Mouse (Mus musculus): ENCODE measurements around the gene B3gnt8.
"Not testable (repeated sequence)": the region's sequence is repeated elsewhere in the genome, so short reads cannot be mapped to it uniquely, and the experiment has no call there.

Gene B3gnt8

GRCm38 (mm10) chr7:25626509-25627430, at the start of gene B3gnt8:
B3gnt8 (plus strand) TSS chr7:25626654.
- peak; percentile 50 for DNase-seq (ENCODE audit: low spot score)

- DNase-seq (ENCODE audit: low spot score): not testable (repeated sequence)
Measured at GRCm38 (mm10) chr7:25576793-25577437, 49.5 kb upstream of the B3gnt8 start.

- no peak for DNase-seq (ENCODE audit: low spot score)
Measured at GRCm38 (mm10) chr7:25579441-25579840, 47.0 kb upstream of the B3gnt8 start.

- no peak for DNase-seq (ENCODE audit: low spot score)
Measured at GRCm38 (mm10) chr7:25582301-25582810, 44.1 kb upstream of the B3gnt8 start.

- DNase-seq (ENCODE audit: low spot score): no peak
Measured at GRCm38 (mm10) chr7:25584651-25585050, 41.8 kb upstream of the B3gnt8 start.

- DNase-seq (ENCODE audit: low spot score): no peak
Measured at GRCm38 (mm10) chr7:25585351-25586204, 40.9 kb upstream of the B3gnt8 start.

- no peak for DNase-seq (ENCODE audit: low spot score)
Measured at GRCm38 (mm10) chr7:25591226-25591625, 35.2 kb upstream of the B3gnt8 start.

GRCm38 (mm10) chr7:25593859-25594258, 32.6 kb upstream of the B3gnt8 start:
- no peak for DNase-seq (ENCODE audit: low spot score)

GRCm38 (mm10) chr7:25599663-25600062, 26.8 kb upstream of the B3gnt8 start:
- peak; percentile 45 for DNase-seq (ENCODE audit: low spot score)

GRCm38 (mm10) chr7:25600666-25601065, 25.8 kb upstream of the B3gnt8 start:
- no peak for DNase-seq (ENCODE audit: low spot score)

- DNase-seq (ENCODE audit: low spot score): no peak
Measured at GRCm38 (mm10) chr7:25601346-25601745, 25.1 kb upstream of the B3gnt8 start.

GRCm38 (mm10) chr7:25606625-25607063, 19.8 kb upstream of the B3gnt8 start:
- no peak for DNase-seq (ENCODE audit: low spot score)

GRCm38 (mm10) chr7:25607196-25607595, 19.3 kb upstream of the B3gnt8 start:
- no peak for DNase-seq (ENCODE audit: low spot score)

GRCm38 (mm10) chr7:25610056-25610455, 16.4 kb upstream of the B3gnt8 start:
- DNase-seq (ENCODE audit: low spot score): no peak

GRCm38 (mm10) chr7:25611501-25611900, 15.0 kb upstream of the B3gnt8 start:
- no peak for DNase-seq (ENCODE audit: low spot score)

- DNase-seq (ENCODE audit: low spot score): no peak
Measured at GRCm38 (mm10) chr7:25614086-25614485, 12.4 kb upstream of the B3gnt8 start.

GRCm38 (mm10) chr7:25614831-25615705, 11.4 kb upstream of the B3gnt8 start:
- no peak for DNase-seq (ENCODE audit: low spot score)

GRCm38 (mm10) chr7:25615706-25616011, 10.8 kb upstream of the B3gnt8 start, which contains the start of gene Erich4:
Erich4 (minus strand) TSS chr7:25615892.
- no peak for DNase-seq (ENCODE audit: low spot score)

GRCm38 (mm10) chr7:25617376-25618160, 8.9 kb upstream of the B3gnt8 start:
- DNase-seq (ENCODE audit: low spot score): no peak
